Mouse (Mus musculus) brown adipose tissue, adult 24 weeks (tissue): Measurements from ENCODE around the gene Sycn. TPM values are rescaled to one million over a fixed set of nuclear protein-coding genes. Genes with fewer than 3 reads are reported as not detected.

Experiments used
- H3K27ac ChIP-seq: fragments of 200-500 bp; replicated peaks from 2 replicates; pipeline ENCODE4 v1.5.1; 2012; ENCODE audit warnings: low read depth, mild to moderate bottlenecking, low read length
- H3K4me1 ChIP-seq: fragments of 200-500 bp; 2 replicates; pipeline ENCODE4 v1.6.1; 2012; ENCODE audit warnings: low read length, mixed read lengths; ENCODE audit not compliant: control insufficient read depth, insufficient read depth, insufficient read length
- H3K4me3 ChIP-seq: fragments of 200-500 bp; 2 replicates; pipeline ENCODE4 v1.5.1; 2012; ENCODE audit warnings: low read depth, mild to moderate bottlenecking, low read length, moderate library complexity; ENCODE audit not compliant: insufficient read depth
- polyA plus RNA-seq: library from polyadenylated mRNA; stranded (reverse); fragments of >200 nt; gene quantifications from 2 replicates; pipeline ENCODE4 v1.2.4, GENCODE M21; 2012; ENCODE audit not compliant: missing spikeins, insufficient read depth, insufficient read length

Sycn gene
- polyA plus RNA-seq, 1 experiment, result not detected

DNA sequence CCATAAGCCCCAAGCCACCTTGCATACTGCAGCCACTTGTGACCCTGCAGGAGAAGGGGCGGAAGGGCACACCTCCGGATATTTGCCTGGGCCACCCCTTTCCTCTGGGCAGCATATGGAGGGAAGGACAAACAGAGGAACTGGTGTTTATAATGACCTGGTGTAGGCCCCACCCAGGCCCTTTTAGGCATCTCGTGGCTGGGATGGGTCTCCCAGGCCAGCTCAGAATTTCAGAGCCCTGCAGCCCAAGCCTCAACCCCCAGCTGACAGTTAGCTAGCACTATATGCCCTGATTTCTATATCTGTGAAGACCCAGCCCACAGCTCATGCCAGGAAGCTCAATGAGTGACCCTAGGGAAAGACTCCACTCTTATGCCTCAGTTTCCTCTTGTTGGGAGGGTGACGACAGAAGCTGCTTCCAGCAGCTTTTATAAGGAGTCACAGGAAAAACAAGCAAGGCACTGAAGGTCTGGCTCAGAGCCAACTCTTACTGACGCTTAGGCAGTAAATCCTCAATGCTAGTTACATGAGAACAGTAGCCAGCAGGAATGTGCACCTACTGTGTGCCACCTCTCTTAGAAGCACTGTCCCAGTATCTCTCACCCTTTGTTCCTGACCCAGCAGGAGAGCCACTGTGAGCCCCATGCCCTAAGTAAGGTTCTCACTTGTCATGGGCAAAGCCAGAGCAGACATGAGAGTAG, 30.4 kb downstream of the Sycn start:
- Histone ChIP-seq H3K4me3 (no peak overlapping the region), H3K27ac (no peak overlapping the region), H3K4me1 (no peaks in the 10 kb centered on the region; the same call in 1 of the 2 replicates)

DNA sequence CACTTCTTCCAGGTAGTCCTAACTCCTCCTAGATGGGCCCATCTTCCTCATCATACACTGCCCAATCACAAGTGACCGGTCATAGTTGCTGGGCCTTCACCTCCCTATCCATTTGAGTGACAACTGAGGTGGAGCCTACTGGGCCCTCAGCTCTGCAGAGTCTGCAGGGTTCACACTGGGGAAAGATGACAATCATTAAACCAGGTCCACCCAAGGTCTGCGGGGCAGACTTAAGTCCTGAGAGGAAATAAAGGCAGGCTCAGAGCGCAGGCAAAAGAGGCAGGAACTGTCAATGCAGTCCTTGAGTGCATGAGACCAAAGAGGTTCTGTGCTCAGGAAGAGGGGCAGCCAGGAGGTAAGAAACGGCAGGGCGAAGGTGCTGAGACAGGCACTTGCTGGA, 32.0 kb downstream of the Sycn start:
- Histone ChIP-seq H3K27ac (no peak overlapping the region), H3K4me1 (no peaks in the 10 kb centered on the region; the same call in 1 of the 2 replicates)

DNA sequence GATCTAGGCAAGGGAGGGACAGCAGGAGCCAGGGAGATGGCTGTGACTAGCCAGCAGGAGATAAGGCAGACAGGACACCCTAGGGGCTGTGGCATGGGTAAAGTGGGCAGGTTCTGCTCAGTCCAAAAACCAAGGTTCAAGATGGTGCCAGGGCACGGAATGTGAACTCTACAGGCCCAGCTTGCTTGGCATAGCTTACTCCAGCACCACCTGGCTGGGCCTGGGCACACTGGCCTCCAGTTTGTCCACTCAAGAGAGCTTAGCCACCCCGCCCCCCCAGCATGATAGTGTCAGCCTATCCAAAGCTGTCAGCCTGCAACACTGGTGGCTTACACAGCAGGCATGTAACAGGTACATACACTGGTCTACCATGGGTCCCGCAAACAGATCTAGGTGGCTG, 32.6 kb downstream of the Sycn start:
- no peak overlapping the region for H3K4me3 ChIP-seq
- no peaks in the 10 kb centered on the region; the same call in 1 of the 2 replicates for H3K4me1 ChIP-seq
- no peak overlapping the region for H3K27ac ChIP-seq

More for the DNA sequence above, 32.0 kb downstream of the Sycn start:
- H3K4me3 ChIP-seq, result no peak overlapping the region

DNA sequence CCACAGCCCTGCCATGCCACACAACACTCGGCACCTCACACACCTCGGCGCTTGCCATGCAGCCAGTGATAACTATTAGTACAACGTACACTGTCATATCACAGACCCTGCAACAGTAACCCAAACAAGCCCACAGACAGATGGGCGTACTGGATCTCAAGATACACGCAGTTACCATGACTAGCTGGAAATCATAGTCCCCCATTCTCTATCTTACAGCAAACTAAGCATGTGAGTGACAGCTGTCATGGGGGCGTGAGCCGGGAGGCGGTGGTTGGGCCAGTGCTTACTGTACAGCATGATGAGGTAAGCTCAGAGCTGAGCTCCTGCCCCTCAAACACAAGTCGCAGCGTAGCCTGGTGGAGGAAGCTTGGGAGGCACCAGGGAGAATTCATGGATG, 34.9 kb downstream of the Sycn start:
- no peak overlapping the region for H3K4me3 ChIP-seq
- no peaks in the 10 kb centered on the region; the same call in 1 of the 2 replicates for H3K4me1 ChIP-seq
- H3K27ac ChIP-seq, result no peak overlapping the region

DNA sequence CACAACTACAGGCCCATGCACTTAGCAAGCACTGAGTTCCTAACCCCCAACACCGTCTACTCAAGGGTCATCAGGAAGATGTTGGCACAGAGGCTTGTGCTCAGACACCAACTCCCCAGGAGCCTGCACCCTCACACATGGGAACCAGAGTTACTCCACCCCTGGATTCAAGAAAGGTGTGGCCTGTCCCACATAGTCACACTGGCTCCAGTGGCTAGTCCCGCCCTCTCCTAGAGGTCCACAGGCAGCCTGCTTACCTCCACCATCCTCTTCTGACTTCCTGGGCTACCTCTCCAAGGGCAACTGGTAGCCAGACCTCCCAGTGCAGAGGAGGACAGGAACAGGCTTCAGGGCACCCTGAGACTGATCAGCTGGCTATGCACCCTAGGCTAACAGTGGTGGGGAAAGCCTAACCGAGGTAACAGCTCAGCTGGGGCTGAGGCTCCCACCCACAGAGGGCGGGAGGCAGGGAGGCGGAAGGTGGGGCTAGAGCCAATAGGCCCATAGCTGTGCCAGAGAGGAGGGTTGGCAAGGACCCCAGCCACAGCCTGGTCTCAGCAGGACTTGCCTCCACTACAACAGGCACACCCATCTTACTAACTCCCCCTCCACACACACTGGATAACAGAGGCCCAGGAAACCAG, 35.7 kb downstream of the Sycn start:
- H3K4me1 ChIP-seq, result no peaks in the 10 kb centered on the region
- H3K27ac ChIP-seq, result no peak overlapping the region
- H3K4me3 ChIP-seq, result no peak overlapping the region

DNA sequence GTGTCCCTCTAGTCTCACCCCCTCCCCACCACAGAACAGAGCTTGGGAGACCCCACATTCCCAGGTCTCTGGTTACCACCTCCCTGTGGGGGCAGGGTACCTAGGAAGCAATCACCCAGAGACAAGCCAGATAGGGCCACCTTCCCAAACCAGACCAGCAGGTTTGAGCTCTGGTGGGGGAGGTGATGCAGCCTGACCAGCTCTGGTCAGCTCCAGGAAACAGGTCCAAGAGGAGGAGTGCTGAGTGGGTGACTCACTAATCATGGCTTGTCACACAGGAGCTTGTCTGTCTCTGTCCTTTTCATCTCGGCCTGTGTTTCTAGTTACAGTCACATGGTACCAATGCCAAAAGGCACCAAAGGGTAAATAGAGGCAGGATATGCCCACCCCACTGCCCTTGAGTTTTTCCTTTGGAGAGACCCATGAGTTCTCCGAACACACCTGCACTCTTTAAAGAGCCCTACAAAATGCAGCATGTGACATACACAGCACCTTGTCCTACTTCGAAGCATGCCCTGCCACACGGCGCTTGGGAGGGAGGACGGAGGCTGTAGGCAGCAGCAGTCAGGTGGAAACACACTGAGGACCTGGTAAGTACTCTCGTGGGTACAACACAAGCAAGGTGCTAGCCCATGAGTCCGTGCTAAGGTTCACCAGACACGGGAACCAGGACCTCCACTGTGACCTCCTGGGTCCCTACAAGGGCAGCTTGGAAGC, 37.3 kb downstream of the Sycn start:
- no peaks in the 10 kb centered on the region for H3K4me1 ChIP-seq
- H3K4me3 ChIP-seq, result no peak overlapping the region
- no peak overlapping the region for H3K27ac ChIP-seq

DNA sequence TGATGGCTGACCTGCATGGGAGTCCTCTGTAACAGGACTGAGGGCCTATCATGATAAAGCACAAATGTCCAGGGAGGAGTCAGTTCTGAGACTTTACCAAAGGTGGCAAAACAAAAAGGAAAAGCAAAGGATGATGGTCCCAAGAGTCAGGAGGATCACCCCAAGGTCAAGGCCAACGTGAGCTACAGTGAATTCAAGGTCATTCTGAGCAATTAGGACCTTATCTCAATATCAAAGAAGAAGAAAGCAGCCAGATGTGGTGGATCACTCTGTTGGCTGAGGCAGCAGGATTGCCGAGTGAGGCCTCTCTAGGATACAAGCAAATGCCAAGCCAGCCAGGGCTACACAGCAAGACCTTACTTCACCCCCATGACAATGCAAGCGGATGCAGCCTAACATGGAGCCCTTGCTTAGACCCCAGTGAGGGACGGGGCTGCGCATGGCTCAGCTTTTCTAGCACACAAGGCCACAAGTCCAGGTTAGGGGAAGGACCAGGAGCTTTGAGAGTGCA, 37.9 kb downstream of the Sycn start:
- Histone ChIP-seq H3K27ac (no peak overlapping the region), H3K4me3 (no peak overlapping the region), H3K4me1 (no peaks in the 10 kb centered on the region)

DNA sequence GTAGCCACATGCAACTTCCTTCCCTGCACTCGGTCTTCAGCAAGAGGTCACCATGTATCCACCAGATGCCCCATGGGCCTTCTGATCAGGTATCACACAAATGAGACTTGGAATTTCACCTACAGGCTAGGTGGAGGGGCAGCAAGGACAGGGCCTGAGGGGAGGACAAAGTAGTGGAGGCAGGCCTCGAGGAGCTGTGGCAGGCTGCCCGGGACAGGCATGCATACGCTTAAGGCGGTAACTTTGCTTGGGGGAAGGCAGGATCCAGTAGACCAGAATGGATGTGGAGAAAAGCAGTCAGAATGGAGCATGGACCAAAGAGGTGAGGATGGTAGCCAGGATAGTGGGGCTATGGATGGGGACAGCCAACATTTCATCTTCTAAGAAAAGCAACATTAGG, 39.1 kb downstream of the Sycn start:
- Histone ChIP-seq H3K27ac (no peak overlapping the region), H3K4me3 (no peak overlapping the region), H3K4me1 (no peaks in the 10 kb centered on the region)

DNA sequence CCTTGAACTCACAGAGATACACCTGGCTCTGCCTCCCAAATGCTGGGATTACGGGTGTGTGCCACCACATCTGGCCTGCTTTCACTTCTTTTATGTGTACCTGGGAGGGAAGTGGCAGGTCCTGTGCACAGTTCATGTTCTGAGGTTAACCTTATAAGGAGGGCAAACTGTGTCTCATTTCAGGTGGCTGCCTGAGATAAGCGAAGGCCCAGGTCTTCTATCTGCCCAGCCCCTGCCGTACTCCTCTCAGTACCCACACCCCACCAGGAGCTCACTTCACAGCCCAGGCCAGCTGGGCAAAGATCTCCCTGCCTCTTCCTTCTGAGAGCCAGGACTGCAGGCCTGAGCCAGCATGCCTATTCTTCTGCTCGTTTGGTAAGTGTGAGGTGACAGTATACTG, 41.0 kb downstream of the Sycn start:
- Histone ChIP-seq H3K4me3 (no peak overlapping the region), H3K4me1 (peaks cover 2% of the 10 kb centered on the region; the same call in 1 of the 2 replicates), H3K27ac (no peak overlapping the region)

DNA sequence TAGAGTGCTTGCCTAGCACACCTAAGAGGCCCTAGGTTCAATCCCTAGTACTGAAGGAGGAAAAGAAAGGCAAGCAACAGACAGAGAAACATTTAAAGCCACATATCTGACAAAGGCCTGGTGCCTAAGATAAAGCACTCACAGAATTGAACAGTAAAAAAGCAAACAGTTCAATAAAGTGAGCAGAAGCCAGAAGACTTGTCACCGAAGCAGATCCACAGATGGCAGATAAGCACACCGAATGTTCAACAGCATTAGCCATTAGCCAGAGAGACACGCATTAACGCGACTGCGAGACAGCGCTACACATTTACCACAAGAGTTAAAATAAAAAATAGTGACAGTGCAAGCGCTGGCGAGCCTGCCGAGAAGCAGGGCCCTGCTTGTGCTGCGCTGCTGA, 42.2 kb downstream of the Sycn start:
- H3K27ac ChIP-seq, result no peak overlapping the region
- peaks cover 13% of the 10 kb centered on the region for H3K4me1 ChIP-seq
- no peak overlapping the region for H3K4me3 ChIP-seq

DNA sequence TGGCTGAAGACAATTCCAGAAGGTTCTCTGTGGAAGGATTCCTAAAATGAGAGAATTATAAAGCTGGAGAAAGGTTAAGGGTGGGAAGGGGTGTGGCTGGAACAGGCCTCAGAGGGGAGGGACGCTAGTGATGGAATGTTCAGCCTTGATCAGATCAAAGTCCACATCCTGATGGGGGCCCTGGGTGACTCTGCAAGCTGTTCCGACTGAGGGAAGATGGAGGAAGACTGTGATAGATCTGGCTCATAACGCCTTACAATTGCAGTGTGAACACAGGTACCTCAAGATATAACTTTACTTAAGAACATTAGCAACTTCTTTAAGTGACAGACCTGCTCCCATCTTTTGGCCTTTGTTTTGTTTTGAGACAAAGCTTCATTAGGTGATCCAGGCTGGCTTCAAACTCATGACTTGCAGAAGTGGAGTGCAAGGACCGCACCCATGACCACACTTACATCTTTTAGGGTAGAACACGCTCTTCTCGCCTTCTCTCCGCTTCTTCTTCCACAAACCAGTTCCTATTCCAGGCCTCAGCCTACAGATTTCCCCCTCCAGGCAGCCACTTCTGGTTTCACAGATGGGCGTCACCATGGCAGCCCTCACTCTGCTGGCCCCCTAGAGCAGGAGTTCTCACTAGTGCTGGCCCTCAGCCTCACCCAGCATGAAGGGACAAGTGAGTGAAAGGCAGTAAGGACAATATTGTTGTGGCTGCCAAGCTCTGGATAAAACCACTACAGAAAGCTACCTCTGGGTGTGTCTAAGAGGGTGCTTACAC, 43.1 kb downstream of the Sycn start:
- H3K4me1 ChIP-seq, result peaks cover 15% of the 10 kb centered on the region
- H3K4me3 ChIP-seq, result no peak overlapping the region
- H3K27ac ChIP-seq, result 0 out of 2 replicates have a peak overlapping the region, but pooled peaks have one; percentile 5

DNA sequence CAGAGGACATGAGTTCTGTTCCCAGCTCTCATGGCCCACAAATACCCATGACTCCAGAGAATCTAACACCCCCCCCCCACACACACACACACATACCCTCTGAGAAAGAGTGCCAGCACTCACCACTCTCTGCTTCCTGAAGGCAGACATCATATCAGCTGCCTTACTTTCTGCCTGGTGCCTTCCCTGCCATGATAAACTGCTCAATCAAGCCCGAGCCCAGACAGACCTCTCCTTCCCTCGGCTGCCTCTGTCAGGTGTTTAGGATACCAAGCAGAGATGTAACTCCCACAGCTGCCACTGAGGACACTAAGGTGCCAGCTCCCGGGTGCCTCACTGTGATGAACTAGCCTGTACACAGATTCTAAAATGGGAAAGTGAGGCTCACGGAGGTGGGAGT, 43.8 kb downstream of the Sycn start:
- Histone ChIP-seq H3K4me1 (peaks cover 15% of the 10 kb centered on the region), H3K4me3 (no peak overlapping the region), H3K27ac (no peak overlapping the region)

DNA sequence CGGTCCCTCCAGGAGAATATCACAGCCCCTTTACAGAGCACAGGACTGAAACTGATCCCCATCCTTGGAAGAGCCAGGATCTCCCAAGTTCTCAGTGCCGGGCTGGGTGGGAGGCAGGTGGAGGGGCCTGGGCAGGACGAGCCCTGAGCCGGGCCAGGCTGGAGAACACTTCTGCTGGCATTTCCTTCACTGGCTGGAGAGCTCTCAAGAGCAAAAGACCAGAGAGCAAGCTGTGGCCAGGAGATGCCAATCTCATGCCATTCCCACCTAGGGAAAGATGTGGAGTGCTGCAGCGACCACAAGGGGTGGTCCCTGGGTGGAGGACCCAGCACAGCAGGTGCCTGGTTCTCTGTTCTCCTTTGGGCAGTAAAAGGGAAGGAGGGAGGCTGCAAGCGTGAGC, 44.3 kb downstream of the Sycn start:
- H3K27ac ChIP-seq, result no peak overlapping the region
- no peak overlapping the region for H3K4me3 ChIP-seq
- peaks cover 15% of the 10 kb centered on the region for H3K4me1 ChIP-seq

DNA sequence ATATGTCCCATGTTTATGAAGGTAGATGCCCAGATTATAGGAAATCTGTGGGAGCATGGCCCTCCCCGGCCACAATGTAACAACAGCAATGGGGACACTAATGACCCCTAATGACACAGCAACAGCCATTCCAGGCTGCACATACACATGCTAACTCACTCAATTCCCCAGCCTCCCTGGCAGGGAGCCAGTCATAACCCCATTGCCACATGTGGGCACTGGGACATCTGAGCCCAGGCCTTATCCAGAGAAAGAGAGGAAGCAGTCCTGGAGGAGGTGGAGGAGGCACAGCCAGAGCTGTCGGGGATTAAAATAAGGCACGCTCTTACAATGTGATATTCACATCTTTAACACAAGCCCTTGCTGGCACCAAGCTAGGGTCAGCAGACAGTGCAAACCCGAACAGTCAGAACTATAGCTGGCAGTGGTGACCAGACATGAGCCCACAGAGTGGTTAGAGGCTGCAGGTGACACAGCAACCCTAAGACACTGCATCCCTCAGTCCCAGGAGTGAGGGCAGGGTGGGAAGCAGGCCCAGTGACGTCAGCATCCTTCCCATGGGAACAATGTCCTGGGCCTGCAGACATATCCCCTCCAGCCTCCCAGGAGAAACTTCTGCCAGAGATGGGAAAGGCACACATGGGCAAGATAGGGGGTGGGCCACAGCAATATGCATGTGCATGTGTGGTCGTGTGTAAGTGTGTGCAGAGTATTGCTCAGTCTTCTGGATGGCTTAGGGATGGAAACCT, 46.2 kb downstream of the Sycn start:
- no peak overlapping the region for H3K27ac ChIP-seq
- H3K4me1 ChIP-seq, result peaks cover 15% of the 10 kb centered on the region

More for the DNA sequence above, 46.2 kb downstream of the Sycn start:
- H3K4me3 ChIP-seq, result no peak overlapping the region
